Mouse (Mus musculus): ENCODE results near the gene Cacnb2. TPM values are rescaled to one million over a fixed set of nuclear protein-coding genes. Genes with fewer than 3 reads are reported as not detected.

Gene Cacnb2
- polyA plus RNA-seq, 2 experiments: 2.3 to 4.1 TPM

GRCm38 (mm10) chr2:14823816-14824348 is 221.0 kb downstream of the Cacnb2 start:
- Histone ChIP-seq H3K36me3 (ENCODE audit: control insufficient read depth, insufficient read depth, low read length) (no peaks in the 10 kb centered on the region), H3K27ac (replicated peaks; ENCODE audit: low read depth, low read length) (peak overlapping the region; percentile 55; the same call in 1 of the 2 replicates), H3K9ac (ENCODE audit: low read depth, low read length, severe bottlenecking) (no peak overlapping the region), H3K4me2 (replicated peaks; ENCODE audit: low read depth, low read length, severe bottlenecking) (peak overlapping the region; percentile 43), H3K27me3 (ENCODE audit: control insufficient read depth, insufficient read depth, low read length) (no peaks in the 10 kb centered on the region), H3K4me3 (replicated peaks; ENCODE audit: low read length) (peak overlapping the region; percentile 20), H3K9me3 (ENCODE audit: control insufficient read depth, low read length) (no peaks in the 10 kb centered on the region), H3K4me1 (ENCODE audit: control insufficient read depth, insufficient read depth, low read length) (peaks cover 8% of the 10 kb centered on the region; the same call in 1 of the 2 replicates)
- ATAC-seq (ENCODE audit: low FRiP score, low read depth): peak; percentile 89
- DNase-seq (ENCODE audit: low spot score): peak; percentile 83
- TF ChIP-seq POLR2A (IDR thresholded peaks at IDR 0.05; ENCODE audit: borderline replicate concordance, extremely low read depth, insufficient read depth, insufficient read length): no peak
- 10% methylated on average over 11 of the region's 11 CpGs for WGBS

GRCm38 (mm10) chr2:14825146-14825545 is 222.3 kb downstream of the Cacnb2 start:
- 41% methylated on average over 4 of the region's 4 CpGs for WGBS
- Histone ChIP-seq H3K27ac (replicated peaks; ENCODE audit: low read depth, low read length) (no peak overlapping the region), H3K27me3 (ENCODE audit: control insufficient read depth, insufficient read depth, low read length) (no peaks in the 10 kb centered on the region), H3K36me3 (ENCODE audit: control insufficient read depth, insufficient read depth, low read length) (no peaks in the 10 kb centered on the region), H3K9me3 (ENCODE audit: control insufficient read depth, low read length) (no peaks in the 10 kb centered on the region), H3K4me1 (ENCODE audit: control insufficient read depth, insufficient read depth, low read length) (peaks cover 16% of the 10 kb centered on the region), H3K9ac (ENCODE audit: low read depth, low read length, severe bottlenecking) (no peak overlapping the region), H3K4me2 (replicated peaks; ENCODE audit: low read depth, low read length, severe bottlenecking) (no peak overlapping the region), H3K4me3 (replicated peaks; ENCODE audit: low read length) (no peak overlapping the region)
- no peak for DNase-seq (ENCODE audit: low spot score)
- no peak for TF ChIP-seq POLR2A (IDR thresholded peaks at IDR 0.05; ENCODE audit: borderline replicate concordance, extremely low read depth, insufficient read depth, insufficient read length)
- no peak for ATAC-seq (ENCODE audit: low FRiP score, low read depth)

GRCm38 (mm10) chr2:14829451-14829850 is 226.6 kb downstream of the Cacnb2 start:
- DNase-seq (ENCODE audit: low spot score): no peak
- no peak for TF ChIP-seq POLR2A (IDR thresholded peaks at IDR 0.05; ENCODE audit: borderline replicate concordance, extremely low read depth, insufficient read depth, insufficient read length)
- 25% methylated on average over 3 of the region's 3 CpGs for WGBS

GRCm38 (mm10) chr2:14831308-14831707 is 228.4 kb downstream of the Cacnb2 start:
- Histone ChIP-seq H3K9me3 (ENCODE audit: control insufficient read depth, low read length) (no peaks in the 10 kb centered on the region), H3K9ac (ENCODE audit: low read depth, low read length, severe bottlenecking) (no peak overlapping the region), H3K4me1 (ENCODE audit: control insufficient read depth, insufficient read depth, low read length) (peaks cover 12% of the 10 kb centered on the region), H3K27ac (replicated peaks; ENCODE audit: low read depth, low read length) (no peak overlapping the region), H3K4me3 (replicated peaks; ENCODE audit: low read length) (no peak overlapping the region), H3K36me3 (ENCODE audit: control insufficient read depth, insufficient read depth, low read length) (no peaks in the 10 kb centered on the region), H3K4me2 (replicated peaks; ENCODE audit: low read depth, low read length, severe bottlenecking) (no peak overlapping the region), H3K27me3 (ENCODE audit: control insufficient read depth, insufficient read depth, low read length) (no peaks in the 10 kb centered on the region)
- WGBS: 65% methylated on average over 2 of the region's 2 CpGs
- TF ChIP-seq POLR2A (IDR thresholded peaks at IDR 0.05; ENCODE audit: borderline replicate concordance, extremely low read depth, insufficient read depth, insufficient read length): no peak
- ATAC-seq (ENCODE audit: low FRiP score, low read depth) (no peak), DNase-seq (ENCODE audit: low spot score) (no peak)

More at GRCm38 (mm10) chr2:14829451-14829850, 226.6 kb downstream of the Cacnb2 start:
- H3K9ac ChIP-seq (ENCODE audit: low read depth, low read length, severe bottlenecking): no peak overlapping the region
- no peak overlapping the region for H3K4me2 ChIP-seq (replicated peaks; ENCODE audit: low read depth, low read length, severe bottlenecking)
- H3K4me3 ChIP-seq (replicated peaks; ENCODE audit: low read length): no peak overlapping the region
- no peaks in the 10 kb centered on the region for H3K9me3 ChIP-seq (ENCODE audit: control insufficient read depth, low read length)
- no peaks in the 10 kb centered on the region for H3K36me3 ChIP-seq (ENCODE audit: control insufficient read depth, insufficient read depth, low read length)
- H3K4me1 ChIP-seq (ENCODE audit: control insufficient read depth, insufficient read depth, low read length): peaks cover 12% of the 10 kb centered on the region
- ATAC-seq (ENCODE audit: low FRiP score, low read depth): no peak
- no peaks in the 10 kb centered on the region for H3K27me3 ChIP-seq (ENCODE audit: control insufficient read depth, insufficient read depth, low read length)
- H3K27ac ChIP-seq (replicated peaks; ENCODE audit: low read depth, low read length): no peak overlapping the region

- Histone ChIP-seq H3K9ac (ENCODE audit: low read depth, low read length, severe bottlenecking) (no peak overlapping the region), H3K9me3 (ENCODE audit: control insufficient read depth, low read length) (no peaks in the 10 kb centered on the region), H3K4me3 (replicated peaks; ENCODE audit: low read length) (no peak overlapping the region), H3K36me3 (ENCODE audit: control insufficient read depth, insufficient read depth, low read length) (no peaks in the 10 kb centered on the region), H3K27ac (replicated peaks; ENCODE audit: low read depth, low read length) (no peak overlapping the region), H3K27me3 (ENCODE audit: control insufficient read depth, insufficient read depth, low read length) (no peaks in the 10 kb centered on the region), H3K4me2 (replicated peaks; ENCODE audit: low read depth, low read length, severe bottlenecking) (no peak overlapping the region), H3K4me1 (ENCODE audit: control insufficient read depth, insufficient read depth, low read length) (no peaks in the 10 kb centered on the region)
- WGBS: 47% methylated on average over 5 of the region's 5 CpGs
- ATAC-seq (ENCODE audit: low FRiP score, low read depth) (peak; percentile 63; the same call in 1 of the 2 replicates), DNase-seq (ENCODE audit: low spot score) (peak; percentile 24)
- no peak for TF ChIP-seq POLR2A (IDR thresholded peaks at IDR 0.05; ENCODE audit: borderline replicate concordance, extremely low read depth, insufficient read depth, insufficient read length)
Measured at GRCm38 (mm10) chr2:14834700-14835317, 231.9 kb downstream of the Cacnb2 start.

Data from limb, embryonic 14.5 days (tissue).